8 mouse cellular contexts compared by ENCODE assay signal in genomic region chr2:104742741-104743064, GRCm38 (mm10). TPM values are rescaled to one million over a fixed set of nuclear protein-coding genes. Genes with fewer than 3 reads are reported as not detected.
DNase-seq lines count a peak whose midpoint lies in the region; ATAC-seq lines count a peak whose summit lies in the region.

TSS of gene Depdc7 (minus strand) at chr2:104742878.

- H3K27me3 ChIP-seq in intestine, embryonic 16.5 days (replicated peaks; ENCODE audit: control insufficient read depth, insufficient read depth, low read length), result no peaks in the 10 kb centered on the region

- intact Hi-C loops in left cerebral cortex, postnatal 25 days (cut with DNase I), result no loop called here

- under 1% methylated on average over 31 of the region's 31 CpGs for WGBS in intestine, embryonic 16.5 days

- no peaks in the 10 kb centered on the region for H3K36me3 ChIP-seq in intestine, embryonic 16.5 days (ENCODE audit: control insufficient read depth, insufficient read depth, low read length)

- peak within 1 kb of the TSS; percentile 89 for H3K4me3 ChIP-seq in intestine, embryonic 16.5 days (ENCODE audit: low read length)

- peak within 1 kb of the TSS; percentile 97 for H3K27ac ChIP-seq in intestine, embryonic 16.5 days (ENCODE audit: low read length)

- peak; percentile 90 for ATAC-seq in intestine, embryonic 16.5 days

- peak within 1 kb of the TSS; percentile 81 for H3K4me2 ChIP-seq in intestine, embryonic 16.5 days (ENCODE audit: low read depth, low read length)

- peaks cover 11% of the 10 kb centered on the region; the same call in 1 of the 2 replicates for H3K4me1 ChIP-seq in intestine, embryonic 16.5 days (ENCODE audit: control insufficient read depth, insufficient read depth, low read length)

- H3K9ac ChIP-seq in intestine, embryonic 16.5 days (ENCODE audit: low read depth, low read length), result peak within 1 kb of the TSS; percentile 97

- peak; percentile 95 for DNase-seq in adrenal gland, adult 2 months
- DNase-seq in embryo, embryonic 10.5 days (ENCODE audit: low spot score), result peak; percentile 87
- DNase-seq in gastrocnemius, postnatal 4 days (ENCODE audit: low spot score in 2 of 2), result peak; percentile 85 to 90
- peak; percentile 82 to 85 for DNase-seq in left cerebral cortex, postnatal 25 days (ENCODE audit: low spot score in 2 of 2)
- peak; percentile 91 for DNase-seq in mesoderm, embryonic 11.5 days (ENCODE audit: low read depth, low spot score)
- DNase-seq in right cerebral cortex, postnatal 25 days, result peak; percentile 84
- peak; percentile 92 for DNase-seq in yolk sac, embryonic 10.5 days (ENCODE audit: low spot score)

- H3K9me3 ChIP-seq in intestine, embryonic 16.5 days (ENCODE audit: control insufficient read depth, low read length), result no peaks in the 10 kb centered on the region

RNA-seq across cellular contexts. Expression of gene Depdc7, which starts in this region (rescaled TPM):
- total RNA-seq in adrenal gland, adult 2 months (2021), result 1 to 10 TPM; 1.6 to 2.0 TPM
- polyA plus RNA-seq in adrenal gland, adult 2 months (2012; rRNA removed), result 0.21 and 0.59 TPM in 2 replicates
- total RNA-seq in gastrocnemius, postnatal 4 days (2021), result 1 to 10 TPM; 2.4 to 3.3 TPM
- 44.7 and 46.7 TPM in 2 replicates for polyA plus RNA-seq in intestine, embryonic 16.5 days (2015; fragmentation: Nextera tagmentation; extraction: Ambion mirVana)
- 1 to 10 TPM; 1.4 to 1.7 TPM for total RNA-seq in left cerebral cortex, postnatal 25 days (2021)

Comparison
In these comparisons a context has a peak if more than half of its experiments do, and no peak if none do; other contexts are left out.
1. Peak in every context shown above with its lines: DNase-seq, ATAC-seq, H3K4me3 ChIP-seq and H3K27ac ChIP-seq.
2. RNA of gene Depdc7 (polyA plus RNA-seq): 44.7 to 46.7 TPM in intestine, embryonic 16.5 days; 0.21 to 0.59 TPM in adrenal gland, adult 2 months; every median in the first group is over 10 times any median in the second.